Mouse (Mus musculus): ENCODE measurements around the gene Radil.

Gene Radil

DNA sequence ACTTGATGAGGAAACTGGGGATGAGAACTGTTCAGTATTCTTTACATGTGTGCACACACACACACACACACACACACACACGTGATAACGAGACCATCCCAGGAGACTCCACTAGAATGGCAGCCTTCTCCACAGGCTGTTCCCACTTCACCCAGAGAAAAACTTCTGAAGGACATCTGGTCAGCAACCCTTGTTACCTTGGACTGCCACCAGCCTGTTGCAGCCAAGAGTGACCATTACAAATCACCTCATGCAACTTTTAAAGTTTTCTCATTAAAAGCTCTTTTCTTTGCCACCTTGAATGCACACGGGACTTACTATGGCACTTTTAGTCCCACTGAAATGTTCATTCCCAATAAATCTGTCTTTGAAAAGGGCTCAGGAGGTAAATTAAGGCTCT, 13.6 kb downstream of the Radil start:
- DNase-seq (ENCODE audit: low spot score), result no peak

DNA sequence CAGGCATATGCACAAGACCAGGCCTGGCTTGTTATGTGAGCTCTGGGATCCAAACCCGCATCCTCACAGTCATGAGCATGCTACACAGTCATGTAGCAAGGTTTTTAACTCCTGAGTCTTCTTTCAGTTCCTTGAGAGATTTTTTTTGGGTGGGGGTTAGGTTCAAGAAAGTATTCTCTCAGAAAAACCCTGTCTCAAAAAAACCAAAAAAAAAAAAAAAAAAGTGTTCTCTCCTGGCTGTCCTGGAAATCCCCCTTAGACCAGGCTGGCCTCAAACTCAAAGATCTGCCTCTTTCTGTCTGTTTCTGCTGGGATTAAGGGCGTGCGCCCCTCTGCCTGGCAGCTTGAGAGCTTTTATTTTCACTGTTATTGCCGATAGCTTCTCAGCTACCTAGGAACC, 15.5 kb downstream of the Radil start:
- DNase-seq (ENCODE audit: low spot score), result no peak

GRCm38 (mm10) chr5:142529915-142530314, 21.0 kb downstream of the Radil start, which contains the start of gene Papolb:
Gene Papolb (minus strand): TSS chr5:142530076.
- DNase-seq (ENCODE audit: low spot score), result no peak

DNA sequence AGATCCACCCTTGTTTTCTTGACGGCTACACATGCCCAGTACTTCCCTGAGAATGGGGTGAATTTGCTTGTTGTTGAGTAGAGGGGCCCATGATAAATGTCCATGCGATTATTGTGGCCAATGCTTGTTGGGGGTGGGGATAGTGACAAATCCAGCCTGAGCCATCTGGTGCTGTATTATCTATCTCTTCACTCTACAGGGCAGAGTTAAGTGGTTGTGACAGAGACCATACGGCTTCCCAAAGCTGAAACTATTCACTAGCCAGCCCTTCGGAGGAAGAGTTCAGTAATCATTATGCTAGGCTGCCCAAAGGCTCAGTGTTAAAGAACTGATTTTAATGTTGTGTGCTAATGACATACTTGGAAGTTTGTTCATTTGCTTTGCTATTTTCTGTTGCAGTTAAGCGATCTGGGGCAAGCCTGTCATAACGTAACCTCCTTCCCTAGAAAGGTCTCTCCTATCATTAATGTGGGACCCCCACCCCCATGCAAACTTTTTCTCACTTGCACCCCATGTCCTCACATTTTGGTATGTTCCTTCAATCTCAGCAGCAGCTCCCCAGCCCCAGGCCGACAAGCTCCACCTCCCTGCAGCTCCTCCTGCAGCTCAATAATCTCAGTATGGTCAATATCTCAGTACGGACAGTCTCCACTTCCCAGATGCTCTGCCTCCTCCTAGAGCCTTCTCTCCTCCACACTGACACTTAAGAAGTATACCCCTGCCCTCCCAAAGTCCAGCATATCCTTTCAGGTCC, 26.0 kb downstream of the Radil start:
- DNase-seq (ENCODE audit: low spot score), result peak; percentile 59

GRCm38 (mm10) chr5:142521195-142521866, 29.6 kb downstream of the Radil start:
- no peak for DNase-seq (ENCODE audit: low spot score)

DNA sequence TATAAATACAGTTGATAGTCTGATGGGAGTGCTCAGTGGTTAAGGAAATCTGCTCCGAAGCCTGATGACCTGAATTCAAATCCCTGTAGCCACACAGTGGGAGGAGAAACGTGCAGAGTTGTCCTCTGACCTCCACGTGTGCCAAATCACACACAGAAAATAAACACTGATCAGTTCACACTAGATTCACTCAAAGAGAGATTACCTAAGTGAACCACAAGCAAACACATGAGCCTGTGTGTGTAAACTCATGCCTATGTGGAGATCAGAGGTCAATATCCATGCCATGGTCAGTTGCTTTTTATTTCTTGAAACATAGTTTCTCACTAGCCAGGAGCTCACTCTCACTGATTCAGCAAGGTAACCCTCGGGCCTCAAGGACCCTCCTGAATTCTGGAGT, 30.5 kb downstream of the Radil start:
- no peak for DNase-seq (ENCODE audit: low spot score)

- DNase-seq (ENCODE audit: low spot score), result peak; percentile 24
Observed at GRCm38 (mm10) chr5:142518973-142519372, 31.9 kb downstream of the Radil start.

DNA sequence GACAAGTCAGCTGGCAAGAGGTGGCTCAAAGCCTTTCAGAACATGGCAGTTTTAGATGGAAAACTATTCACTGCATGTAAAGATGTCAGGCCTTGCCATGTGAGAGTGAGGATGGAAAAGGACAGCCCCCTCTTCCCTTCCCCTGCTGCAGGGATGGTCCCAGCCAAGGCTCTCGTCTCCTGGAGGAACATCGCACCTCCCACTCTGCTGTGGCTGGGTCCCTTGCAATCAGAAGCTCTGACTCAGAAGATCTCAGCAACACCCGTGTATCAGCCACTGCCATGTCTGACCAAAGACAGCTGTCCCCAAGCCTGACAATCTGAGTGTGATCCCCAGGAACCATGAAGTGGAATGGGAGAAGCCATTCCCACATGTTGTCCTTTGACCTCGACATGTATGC, 38.8 kb downstream of the Radil start:
- no peak for DNase-seq (ENCODE audit: low spot score)

DNA sequence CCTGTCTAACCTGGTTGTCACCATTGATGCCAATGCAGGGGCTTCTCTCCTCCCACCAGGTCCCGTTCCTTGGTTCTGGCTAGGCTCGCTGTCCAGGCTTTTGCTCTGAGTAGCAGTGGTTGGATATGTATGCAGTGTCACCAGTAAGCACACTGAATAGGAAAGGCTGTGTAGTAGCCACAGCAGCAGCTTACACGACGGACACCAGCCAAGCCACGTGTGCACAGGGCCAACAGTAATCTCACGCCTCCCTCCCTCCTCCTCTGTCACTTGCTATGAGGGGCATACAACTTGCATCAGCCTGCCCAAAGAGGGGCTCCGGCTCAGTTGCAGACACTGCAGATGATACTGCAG, 40.9 kb downstream of the Radil start:
- no peak for DNase-seq (ENCODE audit: low spot score)

DNA sequence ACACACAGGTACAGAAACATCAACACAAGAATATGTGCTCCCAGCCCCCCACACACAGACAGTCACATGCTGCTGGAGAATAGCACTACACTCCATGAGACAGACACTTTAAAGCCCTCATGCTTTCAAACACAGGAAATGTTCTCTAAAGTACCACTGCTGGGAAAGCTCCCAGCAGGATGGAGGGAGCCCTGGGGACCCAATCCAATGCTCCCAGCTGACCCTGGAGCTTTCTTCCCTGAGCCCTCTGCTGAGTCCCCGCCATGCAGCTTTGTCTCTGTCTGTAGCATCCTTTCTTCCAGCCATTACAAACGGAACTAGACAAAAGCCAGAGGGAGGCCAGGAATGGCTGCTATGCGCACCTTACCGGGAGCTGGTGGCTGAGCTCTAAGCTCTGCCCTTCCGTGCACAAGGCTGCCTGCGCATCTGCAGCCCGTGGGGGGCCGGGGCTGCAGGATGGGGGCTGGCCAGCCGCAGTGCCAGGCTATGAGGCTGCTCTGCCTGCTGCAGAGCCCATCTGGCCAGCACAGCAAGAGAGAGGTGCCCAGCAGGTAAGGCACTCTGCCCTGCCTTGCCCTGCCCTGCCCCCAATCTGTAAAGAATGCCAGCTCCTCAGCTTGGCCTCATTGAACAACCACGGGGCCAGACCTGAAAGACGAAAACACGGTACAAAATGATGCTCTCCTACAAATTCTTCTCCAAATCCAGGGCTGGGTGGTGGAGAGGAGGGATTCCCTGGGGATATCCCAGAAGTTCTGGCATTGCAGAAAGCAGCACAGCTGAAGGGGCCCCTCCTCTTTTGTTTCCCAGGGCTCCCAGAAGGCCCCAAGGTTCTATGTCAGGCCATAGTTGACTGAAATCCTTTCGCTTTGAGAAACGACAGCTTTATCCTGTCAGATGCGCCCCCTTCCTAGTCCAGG, 41.5 kb downstream of the Radil start:
- no peak for DNase-seq (ENCODE audit: low spot score)

GRCm38 (mm10) chr5:142505695-142506423, 45.0 kb downstream of the Radil start:
- peak; percentile 42 for DNase-seq (ENCODE audit: low spot score)

DNA sequence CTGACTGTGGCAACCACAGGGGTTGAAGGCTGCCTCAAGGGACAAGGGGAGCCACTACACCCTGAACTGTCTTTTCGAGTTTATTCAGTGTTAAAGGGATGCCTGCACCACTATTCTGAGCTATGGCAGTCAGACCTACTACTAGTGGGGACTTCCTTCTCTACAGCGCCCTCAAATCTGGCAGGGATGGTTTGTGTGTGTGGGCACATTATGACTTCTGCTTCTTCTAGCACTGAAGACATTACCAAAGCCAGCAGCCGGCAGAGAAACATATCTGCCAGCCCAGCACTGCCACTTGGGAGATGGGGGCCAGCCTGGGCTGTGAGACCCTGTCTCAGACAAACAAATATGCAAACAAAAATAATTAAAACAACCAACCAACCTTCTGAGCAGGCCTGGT, 46.7 kb downstream of the Radil start:
- DNase-seq (ENCODE audit: low spot score), result no peak

GRCm38 (mm10) chr5:142502414-142502813, 48.5 kb downstream of the Radil start:
- DNase-seq (ENCODE audit: low spot score), result peak; percentile 91

DNA sequence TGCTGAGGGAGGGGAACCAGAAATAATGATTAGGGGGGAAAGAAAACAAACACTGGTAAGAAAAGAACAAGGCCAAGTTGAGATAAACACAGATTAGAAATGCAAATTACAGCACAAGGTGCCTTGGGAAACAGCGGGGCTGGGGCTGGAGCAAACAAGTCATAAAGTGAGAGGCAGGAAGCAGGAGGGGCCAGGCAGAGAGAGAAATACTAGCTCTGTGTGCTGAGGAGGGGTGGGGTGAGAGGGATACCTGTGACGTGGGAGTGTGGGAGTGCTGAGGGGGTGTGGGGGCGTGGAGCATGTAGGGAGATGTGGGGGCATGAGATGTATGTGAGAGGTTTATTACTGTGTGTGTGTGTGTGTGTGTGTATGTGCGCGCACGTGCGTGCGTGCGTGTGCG, 50.0 kb downstream of the Radil start:
- no peak for DNase-seq (ENCODE audit: low spot score)

GRCm38 (mm10) chr5:142498964-142499363, 51.9 kb downstream of the Radil start:
- DNase-seq (ENCODE audit: low spot score), result peak; percentile 65

GRCm38 (mm10) chr5:142495321-142496096, 55.4 kb downstream of the Radil start:
- DNase-seq (ENCODE audit: low spot score), result no peak

DNA sequence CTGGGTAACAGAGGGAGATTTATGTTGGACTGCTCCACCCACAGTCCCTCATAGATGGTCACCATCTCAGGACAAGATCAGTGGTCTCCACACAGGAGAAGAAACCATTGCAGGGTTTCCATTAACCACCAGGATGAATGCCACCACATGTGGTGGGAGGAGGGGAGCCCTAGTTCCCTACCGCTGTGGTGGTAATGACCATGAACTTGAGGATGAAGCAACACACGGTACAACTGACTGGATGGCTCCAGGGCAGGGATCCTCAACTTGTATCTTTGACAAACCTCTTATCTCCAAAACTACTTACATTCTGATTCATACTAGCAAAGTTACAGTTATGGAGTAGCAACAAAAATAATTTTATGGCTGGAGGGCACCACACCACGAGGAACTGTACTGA, 57.6 kb downstream of the Radil start:
- no peak for DNase-seq (ENCODE audit: low spot score)

GRCm38 (mm10) chr5:142489955-142490707, 60.8 kb downstream of the Radil start:
- no peak for DNase-seq (ENCODE audit: low spot score)

DNA sequence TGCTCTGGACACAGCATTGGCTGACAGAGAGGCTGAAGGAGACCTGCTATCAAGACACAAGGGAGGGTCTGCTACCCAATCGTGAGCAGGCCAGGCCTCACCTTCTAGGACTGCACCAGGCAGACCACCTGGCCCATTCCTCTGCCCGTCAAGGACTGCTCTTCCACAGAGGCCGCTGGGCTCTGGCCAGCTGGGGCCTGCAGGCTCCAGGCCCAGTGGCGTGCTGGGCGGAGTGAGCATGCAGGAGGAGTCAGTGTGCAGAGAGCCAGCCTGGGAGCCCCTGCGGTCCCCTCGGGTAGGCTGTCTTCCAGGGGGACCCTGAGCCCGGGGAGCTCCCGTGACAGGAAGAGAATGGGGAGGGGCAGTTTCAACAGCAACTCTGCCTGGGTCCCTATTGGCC, 64.2 kb downstream of the Radil start:
- no peak for DNase-seq (ENCODE audit: low spot score)

DNA sequence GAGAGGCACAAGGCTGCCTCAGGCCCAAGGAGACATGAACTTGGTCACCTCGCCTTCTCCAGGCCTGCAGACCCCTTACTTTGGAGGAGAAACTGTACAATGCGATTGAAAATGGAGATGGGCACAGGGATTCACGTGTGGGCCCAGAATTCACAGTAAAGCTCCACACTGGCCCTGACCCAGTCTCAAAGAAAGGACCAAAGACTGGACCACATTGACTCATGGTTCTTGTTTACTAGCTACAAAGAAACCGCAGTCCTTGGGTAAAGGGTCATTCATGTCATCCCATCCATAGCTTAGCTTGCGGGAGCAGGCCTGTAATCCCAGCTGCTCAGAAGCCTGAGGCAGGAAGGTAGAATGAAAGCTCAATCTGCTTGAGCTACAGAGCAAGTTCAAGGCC, 67.3 kb downstream of the Radil start:
- no peak for DNase-seq (ENCODE audit: low spot score)
